8 mouse cellular contexts compared by ENCODE assay signal in the genomic region with DNA sequence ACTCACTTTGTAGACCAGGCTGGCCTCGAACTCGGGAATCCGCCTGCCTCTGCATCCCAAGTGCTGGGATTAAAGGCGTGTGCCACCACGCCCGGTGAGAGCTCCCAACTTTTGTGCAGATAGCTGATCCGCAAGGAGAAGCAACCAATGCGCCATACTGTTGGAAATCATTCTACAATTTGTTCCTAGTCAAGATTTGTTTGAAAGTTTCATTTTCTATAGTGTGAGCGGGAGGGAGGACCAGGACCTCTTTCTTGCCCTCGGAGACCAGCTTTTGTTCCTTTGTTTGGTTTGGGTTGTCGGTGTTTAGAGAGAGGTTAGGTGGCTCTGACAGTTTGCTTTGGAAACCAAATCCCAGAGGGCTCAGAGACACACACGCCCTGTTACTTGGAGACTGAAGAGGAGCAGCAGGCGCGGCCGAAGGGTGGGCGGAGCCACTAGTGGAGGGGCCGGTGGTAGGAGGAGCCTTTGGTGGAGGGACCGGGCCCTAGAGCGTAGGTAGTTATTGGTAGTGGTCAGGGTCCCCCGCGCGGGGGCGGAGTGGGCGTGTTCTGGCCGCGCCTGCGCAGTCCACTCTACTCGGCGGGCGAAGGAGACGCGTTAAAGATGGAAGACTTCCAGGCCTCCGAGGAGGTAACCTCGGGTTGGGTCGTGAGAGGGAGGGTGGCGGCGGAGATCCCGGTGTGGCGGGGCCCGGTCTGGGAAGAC. TPM values are rescaled to one million over a fixed set of nuclear protein-coding genes. Genes with fewer than 3 reads are reported as not detected.
A peak's percentile ranks its signal among the peaks of the same experiment; 100 is the strongest.
DNase-seq lines count a peak whose midpoint lies in the region; ATAC-seq lines count a peak whose summit lies in the region.
"Not testable (repeated sequence)": the region's sequence is repeated elsewhere in the genome, so short reads cannot be mapped to it uniquely, and the experiment has no call there.

A gene (plus strand): TSS at position 468 of the 708 bp plus-strand sequence.

- not testable (repeated sequence) for H3K27me3 ChIP-seq in hindbrain, embryonic 11.5 days (ENCODE audit: control insufficient read depth, insufficient read depth, low read length)

- not testable (repeated sequence) for H3K4me2 ChIP-seq in hindbrain, embryonic 11.5 days (replicated peaks; ENCODE audit: low read depth, low read length)

- ATAC-seq in hindbrain, embryonic 11.5 days (ENCODE audit: low FRiP score), result peak; percentile 98

- peak; percentile 98 for DNase-seq in MN1 (ENCODE audit: low spot score)
- DNase-seq in cerebellum, adult 8-10 months, result peak; percentile 64
- peak; percentile 51 for DNase-seq in forelimb bud, embryonic 11.5 days (ENCODE audit: low read depth, low spot score)
- peak; percentile 84 for DNase-seq in hindbrain, embryonic 11.5 days (ENCODE audit: low spot score)
- DNase-seq in layer of hippocampus, postnatal 10 days (ENCODE audit: low spot score in 2 of 2), result peak; percentile 53 to 61
- peak; percentile 80 for DNase-seq in lung, postnatal 14 days
- DNase-seq in retina, adult 2 months (ENCODE audit: low read depth, low spot score), result peak; percentile 48
- DNase-seq in thymus, postnatal 36 days, result peak; percentile 67 to 73

- H3K4me3 ChIP-seq in hindbrain, embryonic 11.5 days (ENCODE audit: low read depth, low read length), result peak within 1 kb of the TSS; percentile 21; the same call in 1 of the 2 replicates

- H3K36me3 ChIP-seq in hindbrain, embryonic 11.5 days (ENCODE audit: control insufficient read depth, insufficient read depth, low read length), result not testable (repeated sequence)

- H3K9ac ChIP-seq in hindbrain, embryonic 11.5 days (ENCODE audit: low read depth, low read length), result not testable (repeated sequence)

- 15% methylated on average over 27 of the region's 40 CpGs for WGBS in hindbrain, embryonic 11.5 days

- not testable (repeated sequence) for H3K9me3 ChIP-seq in hindbrain, embryonic 11.5 days (ENCODE audit: control insufficient read depth, low read length)

- not testable (repeated sequence) for H3K27ac ChIP-seq in hindbrain, embryonic 11.5 days (ENCODE audit: low read depth, low read length)

- not testable (repeated sequence) for H3K4me1 ChIP-seq in hindbrain, embryonic 11.5 days (replicated peaks; ENCODE audit: control insufficient read depth, insufficient read depth, low read length)

RNA-seq across cellular contexts. Expression of the gene that starts here (rescaled TPM):
- 30.7 and 41.5 TPM in 2 replicates for polyA plus RNA-seq in hindbrain, embryonic 11.5 days (2014; fragmentation: Nextera tagmentation; extraction: Ambion mirVana)
- 10 to 100 TPM; 28.0 to 30.9 TPM for total RNA-seq in layer of hippocampus, postnatal 10 days (2021)

Comparison
In these comparisons a context has a peak if more than half of its experiments do, and no peak if none do; other contexts are left out.
1. DNase-seq: peak in every context shown above with its lines; median percentile 98 in MN1; 84 in hindbrain, embryonic 11.5 days; 80 in lung, postnatal 14 days; 70 in thymus, postnatal 36 days; 64 in cerebellum, adult 8-10 months; 57 in layer of hippocampus, postnatal 10 days; 51 in forelimb bud, embryonic 11.5 days; 48 in retina, adult 2 months.